Mouse (Mus musculus) liver, embryonic 16.5 days (tissue): Measurements from ENCODE around the gene Gm28048. TPM values are rescaled to one million over a fixed set of nuclear protein-coding genes. Genes with fewer than 3 reads are reported as not detected.

ENCODE experiments used
- ATAC-seq: fragments of 200-750 bp; cut with Nextera tagmentation; 2 replicates; pipeline ENCODE4 v1.8.0; 2017; ENCODE audit warnings: low read depth, mild to moderate bottlenecking, moderate number of reproducible peaks, moderate library complexity
- H3K27ac ChIP-seq: fragments of 300-500 bp; sonication (generic); 2 replicates; pipeline ENCODE4 v1.5.1; 2014; ENCODE audit warnings: mild to moderate bottlenecking, low read length
- H3K27me3 ChIP-seq: fragments of 300-500 bp; sonication (generic); 2 replicates; pipeline ENCODE4 v1.6.1; 2014; ENCODE audit warnings: low read depth, low read length, mixed read lengths; ENCODE audit not compliant: control insufficient read depth, insufficient read depth
- H3K36me3 ChIP-seq: fragments of 300-500 bp; sonication (generic); 2 replicates; pipeline ENCODE4 v1.6.1; 2014; ENCODE audit warnings: mild to moderate bottlenecking; ENCODE audit not compliant: control insufficient read depth, insufficient read depth
- H3K4me1 ChIP-seq: fragments of 300-500 bp; sonication (generic); 2 replicates; pipeline ENCODE4 v1.6.1; 2014; ENCODE audit warnings: low read depth, low read length, mixed read lengths; ENCODE audit not compliant: control insufficient read depth
- H3K4me2 ChIP-seq: fragments of 300-500 bp; sonication (generic); 2 replicates; pipeline ENCODE4 v1.6.1; 2014; ENCODE audit warnings: low read depth, low read length, mixed read lengths
- H3K4me3 ChIP-seq: fragments of 300-500 bp; sonication (generic); 2 replicates; pipeline ENCODE4 v1.5.1; 2014; ENCODE audit warnings: low read depth, mild to moderate bottlenecking, low read length
- H3K9ac ChIP-seq: fragments of 300-500 bp; sonication (generic); 2 replicates; pipeline ENCODE4 v1.6.1; 2014; ENCODE audit warnings: low read depth, low read length
- H3K9me3 ChIP-seq: fragments of 300-500 bp; sonication (generic); replicated peaks from 2 replicates; pipeline ENCODE4 v1.6.1; 2016; ENCODE audit warnings: low read length; ENCODE audit not compliant: control insufficient read depth
- WGBS: fragments of 180-500 bp; shearing (Covaris S2); extraction: QIAGEN DNeasy Blood & Tissue Kit; methylation state at CpG from one replicate; pipeline ENCODE4 v1.1.7; 2014; ENCODE audit not compliant: insufficient replicate concordance; 5-methylcytosine and 5-hydroxymethylcytosine counted together
- polyA plus RNA-seq: library from polyadenylated mRNA; unstranded; fragments of >200 nt; fragmentation: Nextera tagmentation; extraction: Ambion mirVana; gene quantifications from 2 replicates; pipeline ENCODE4 v1.2.1, GENCODE M21; 2015

The Gm28048 gene
- polyA plus RNA-seq, 1 experiment from 2014 or later = 6.4 TPM

DNA sequence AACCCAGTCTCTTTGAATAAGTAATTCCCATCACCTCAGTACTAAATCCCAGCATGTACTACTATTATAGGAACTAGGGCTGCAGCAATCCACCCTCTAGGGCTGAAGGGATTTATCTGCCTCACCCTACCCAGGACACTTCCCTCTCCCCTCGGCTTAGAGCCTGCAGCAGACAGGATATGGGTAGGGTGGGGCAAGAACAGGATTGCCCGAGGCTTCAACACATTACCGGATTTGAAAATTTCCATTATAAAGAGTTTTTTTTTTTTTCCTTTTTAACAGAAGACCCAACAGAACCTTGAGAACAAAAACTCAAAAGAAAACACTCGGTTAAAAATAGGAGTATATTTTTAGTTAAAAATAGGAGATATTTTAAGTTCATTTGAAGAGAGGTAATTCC is 130.5 kb downstream of the Gm28048 start:
- Histone ChIP-seq H3K27ac (no peak overlapping the region), H3K4me1 (peaks cover 65% of the 10 kb centered on the region), H3K27me3 (no peaks in the 10 kb centered on the region), H3K9me3 (no peaks in the 10 kb centered on the region), H3K36me3 (no peaks in the 10 kb centered on the region), H3K4me3 (no peak overlapping the region), H3K4me2 (no peak overlapping the region), H3K9ac (no peak overlapping the region)
- ATAC-seq = no peak
- 19% methylated on average over 4 of the region's 4 CpGs for whole genome bisulfite sequencing

DNA sequence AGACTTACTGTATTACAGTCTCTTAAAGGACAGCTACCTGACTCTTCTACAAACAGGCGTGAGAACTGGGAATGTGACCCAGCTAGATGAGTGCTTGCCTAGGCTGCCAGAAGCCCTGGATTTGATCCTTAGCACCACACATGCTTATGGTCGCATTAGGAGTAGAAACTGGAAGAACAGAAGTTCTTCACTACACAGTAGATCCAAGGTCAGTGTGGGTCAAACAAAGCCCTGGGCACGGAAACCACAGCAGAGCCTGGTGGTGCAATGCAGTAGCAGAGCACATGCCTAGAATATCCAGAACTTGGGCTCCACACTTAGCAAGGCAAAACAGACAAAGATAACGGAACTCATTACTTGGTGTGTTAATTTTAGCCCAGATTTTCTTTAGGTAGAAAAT is 131.8 kb downstream of the Gm28048 start:
- no peak for ATAC-seq
- H3K4me2 ChIP-seq = no peak overlapping the region
- no peak overlapping the region for H3K4me3 ChIP-seq
- no peaks in the 10 kb centered on the region for H3K27me3 ChIP-seq
- no peaks in the 10 kb centered on the region for H3K9me3 ChIP-seq
- 43% methylated on average over 4 of the region's 4 CpGs for WGBS
- H3K4me1 ChIP-seq = peaks cover 78% of the 10 kb centered on the region
- no peak overlapping the region for H3K9ac ChIP-seq
- no peaks in the 10 kb centered on the region for H3K36me3 ChIP-seq
- peak overlapping the region; percentile 46; the same call in 1 of the 2 replicates for H3K27ac ChIP-seq

DNA sequence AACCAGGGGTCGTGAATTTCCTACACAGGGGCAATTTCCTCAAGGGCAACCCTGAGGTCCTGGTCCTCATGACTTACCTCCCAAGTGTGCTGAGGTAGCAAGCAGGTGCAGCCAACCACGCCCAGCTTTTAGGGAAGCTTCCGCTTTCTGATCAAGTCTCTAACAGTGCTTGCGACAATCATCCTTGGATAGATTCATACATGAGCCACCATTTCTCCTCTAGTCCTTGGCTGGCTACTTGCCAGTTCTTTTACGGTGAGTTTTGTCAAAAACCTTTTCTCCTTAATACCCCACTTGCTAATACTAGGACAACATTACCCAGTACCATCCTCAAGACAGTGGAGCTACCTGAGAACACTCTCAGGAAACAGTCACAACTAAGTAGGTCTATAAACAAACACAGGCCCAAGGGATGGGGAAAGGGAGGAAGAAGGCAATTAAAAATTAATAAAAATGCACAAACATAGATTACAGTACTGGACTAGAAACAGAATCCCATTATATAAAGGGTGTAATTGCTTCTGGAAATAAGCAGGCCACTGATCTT is 133.2 kb downstream of the Gm28048 start:
- Histone ChIP-seq H3K9ac (0 out of 2 replicates have a peak overlapping the region, but pooled peaks have one; percentile 17), H3K4me3 (no peak overlapping the region), H3K27me3 (no peaks in the 10 kb centered on the region), H3K27ac (peak overlapping the region; percentile 47), H3K4me1 (peaks cover 79% of the 10 kb centered on the region), H3K4me2 (no peak overlapping the region), H3K36me3 (no peaks in the 10 kb centered on the region), H3K9me3 (no peaks in the 10 kb centered on the region)
- ATAC-seq = no peak
- 32% methylated on average over 5 of the region's 5 CpGs for WGBS

DNA sequence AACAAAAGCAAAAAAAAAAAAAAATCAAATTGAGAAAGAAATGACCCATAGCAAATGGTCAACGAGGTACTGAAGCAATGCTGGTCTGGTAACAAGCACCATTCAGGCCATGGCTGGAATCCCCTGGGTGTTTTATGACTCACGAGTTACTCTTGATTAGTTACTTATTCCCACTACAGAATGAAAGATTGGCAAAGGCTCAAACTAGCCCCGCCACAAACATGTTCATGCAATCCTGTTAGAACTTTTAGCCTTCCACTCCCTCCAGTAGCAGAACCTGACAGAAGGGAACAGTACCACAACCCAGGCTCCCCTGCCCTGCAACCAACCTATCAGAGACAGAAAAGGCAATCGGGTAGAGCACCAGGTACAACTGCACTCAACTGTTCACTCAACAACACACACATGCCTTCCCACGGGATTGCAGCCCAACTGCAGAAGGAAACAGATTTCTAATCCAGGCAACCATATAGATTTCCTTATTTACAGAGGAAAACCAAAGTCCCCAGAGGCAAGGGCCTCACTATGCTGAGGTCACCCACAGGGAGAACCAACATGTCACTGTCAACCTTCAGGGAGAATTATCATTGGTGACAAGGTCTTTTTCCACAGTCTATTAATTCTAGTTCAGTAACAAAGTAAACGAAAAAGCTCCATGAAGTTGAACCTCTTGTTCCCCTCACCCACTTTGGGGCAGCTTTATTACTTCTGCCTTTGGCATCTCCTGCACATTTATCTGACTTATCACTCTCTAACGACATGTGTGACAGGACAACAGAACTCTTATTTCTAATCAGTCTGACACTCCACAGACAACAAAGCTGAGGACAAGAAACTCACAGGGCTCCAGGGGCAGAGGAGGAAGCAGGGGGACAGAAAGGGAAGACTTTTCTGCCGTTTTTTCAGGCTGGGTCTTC is 133.9 kb downstream of the Gm28048 start:
- no peak for ATAC-seq
- Histone ChIP-seq H3K27ac (peak overlapping the region; percentile 47), H3K4me2 (no peak overlapping the region), H3K9me3 (no peaks in the 10 kb centered on the region), H3K4me3 (no peak overlapping the region), H3K9ac (0 out of 2 replicates have a peak overlapping the region, but pooled peaks have one; percentile 17), H3K4me1 (peaks cover 78% of the 10 kb centered on the region), H3K36me3 (no peaks in the 10 kb centered on the region), H3K27me3 (no peaks in the 10 kb centered on the region)
- WGBS = 24% methylated on average over 8 of the region's 8 CpGs

DNA sequence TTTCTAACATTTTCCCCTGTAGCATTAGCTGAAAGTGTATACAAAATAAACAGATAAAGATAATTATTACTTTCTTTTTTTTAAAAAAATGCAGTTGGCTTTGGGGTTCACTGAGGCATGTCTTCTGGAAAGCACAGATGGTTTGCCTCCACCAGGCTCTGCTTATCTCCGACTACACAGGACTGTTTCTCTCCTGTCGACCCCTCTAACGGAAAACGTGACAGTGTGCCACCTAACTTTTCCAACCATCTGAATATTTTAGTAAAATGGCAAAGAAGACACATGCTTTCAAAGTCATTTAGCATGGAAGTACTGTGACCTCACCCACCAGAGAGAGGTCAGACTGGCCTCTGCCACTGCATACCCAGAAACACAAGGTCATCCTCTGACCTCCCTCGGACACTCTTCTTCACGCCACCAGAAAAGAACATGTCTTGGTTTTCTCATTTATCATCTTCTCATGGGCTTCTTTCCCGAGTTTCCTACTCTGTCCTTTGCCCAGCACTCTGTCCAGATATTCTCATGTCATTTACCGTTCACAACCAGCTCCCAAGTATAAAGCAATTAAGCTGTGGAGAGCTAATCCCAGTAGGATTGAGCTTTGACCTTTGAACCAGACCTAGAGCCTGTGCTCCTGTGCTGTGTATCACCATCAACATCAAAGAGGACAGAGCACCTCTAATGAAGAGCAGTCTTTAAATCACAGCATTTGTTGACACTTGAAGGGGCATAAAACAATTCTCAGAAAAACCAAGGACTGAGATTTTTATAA is 134.7 kb downstream of the Gm28048 start:
- Histone ChIP-seq H3K27me3 (no peaks in the 10 kb centered on the region), H3K4me2 (peak overlapping the region; percentile 7; the same call in 1 of the 2 replicates), H3K36me3 (no peaks in the 10 kb centered on the region), H3K4me3 (no peak overlapping the region), H3K4me1 (peaks cover 82% of the 10 kb centered on the region), H3K9ac (no peak overlapping the region), H3K27ac (peak overlapping the region; percentile 66), H3K9me3 (no peaks in the 10 kb centered on the region)
- ATAC-seq = peak; percentile 39
- WGBS = 18% methylated on average over 8 of the region's 8 CpGs

GRCm38 (mm10) chr11:22846093-22846835 is 135.6 kb downstream of the Gm28048 start:
- 17% methylated on average over 6 of the region's 6 CpGs for WGBS
- no peak overlapping the region for H3K4me3 ChIP-seq
- ATAC-seq = no peak
- no peaks in the 10 kb centered on the region for H3K9me3 ChIP-seq
- H3K4me2 ChIP-seq = peak overlapping the region; percentile 7; the same call in 1 of the 2 replicates
- H3K9ac ChIP-seq = peak overlapping the region; percentile 27; the same call in 1 of the 2 replicates
- no peaks in the 10 kb centered on the region for H3K27me3 ChIP-seq
- peak overlapping the region; percentile 66 for H3K27ac ChIP-seq
- H3K4me1 ChIP-seq = peaks cover 83% of the 10 kb centered on the region
- H3K36me3 ChIP-seq = no peaks in the 10 kb centered on the region

DNA sequence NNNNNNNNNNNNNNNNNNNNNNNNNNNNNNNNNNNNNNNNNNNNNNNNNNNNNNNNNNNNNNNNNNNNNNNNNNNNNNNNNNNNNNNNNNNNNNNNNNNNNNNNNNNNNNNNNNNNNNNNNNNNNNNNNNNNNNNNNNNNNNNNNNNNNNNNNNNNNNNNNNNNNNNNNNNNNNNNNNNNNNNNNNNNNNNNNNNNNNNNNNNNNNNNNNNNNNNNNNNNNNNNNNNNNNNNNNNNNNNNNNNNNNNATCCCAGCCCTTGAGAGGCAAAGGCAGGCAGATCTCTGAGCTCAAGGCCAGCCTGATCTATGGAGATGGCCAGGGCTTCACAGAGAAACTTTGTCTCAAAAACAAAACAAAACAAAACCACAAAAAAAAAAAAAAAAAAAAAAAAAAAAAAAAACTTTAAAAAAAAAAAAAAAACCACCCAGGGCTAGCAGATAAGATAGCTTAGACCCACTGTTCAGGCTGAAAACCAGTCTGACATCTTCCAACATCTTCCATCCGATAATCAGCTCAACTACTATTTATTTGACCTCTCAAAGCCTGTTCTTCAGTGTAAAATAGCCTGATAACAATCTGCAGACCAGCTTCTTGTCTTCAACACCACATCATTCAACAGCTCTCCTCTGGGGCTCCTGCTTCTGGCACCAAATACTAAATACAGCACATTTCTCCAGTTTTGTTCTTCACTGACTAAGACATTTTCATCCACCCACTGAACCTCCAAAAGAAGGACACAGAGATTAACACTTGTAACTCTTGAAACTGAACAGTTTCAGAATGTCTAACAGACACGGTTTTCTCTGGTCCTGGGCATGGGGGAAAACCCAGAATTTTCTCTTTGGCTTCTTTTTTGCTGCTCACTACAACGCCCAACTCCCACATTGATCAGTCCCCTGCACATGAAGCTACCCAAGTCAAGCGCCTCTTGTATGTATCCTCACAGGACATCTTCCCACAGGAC is 136.9 kb downstream of the Gm28048 start:
- peak overlapping the region; percentile 36 for H3K4me2 ChIP-seq

More for the DNA sequence above, 136.9 kb downstream of the Gm28048 start:
- peak; percentile 25; the same call in 1 of the 2 replicates for ATAC-seq
- Histone ChIP-seq H3K9me3 (no peaks in the 10 kb centered on the region), H3K4me3 (no peak overlapping the region), H3K27me3 (no peaks in the 10 kb centered on the region), H3K36me3 (no peaks in the 10 kb centered on the region), H3K27ac (peak overlapping the region; percentile 66), H3K4me1 (peaks cover 77% of the 10 kb centered on the region), H3K9ac (peak overlapping the region; percentile 6; the same call in 1 of the 2 replicates)
- 29% methylated on average over 4 of the region's 4 CpGs for WGBS
